Mouse (Mus musculus) inflammation-experienced regulatory T-cells, adult 16 weeks (primary cell): ENCODE data around the gene Dnase2a. TPM values are rescaled to one million over a fixed set of nuclear protein-coding genes. Genes with fewer than 3 reads are reported as not detected.

ENCODE experiments used
- polyA plus RNA-seq: library from polyadenylated mRNA; unstranded; fragments of 100-300 nt; shearing (Covaris generic); gene quantifications from one replicate; pipeline ENCODE4 v1.2.1, GENCODE M21; 2017

Gene Dnase2a
- polyA plus RNA-seq = 21.8 TPM

GRCm38 (mm10) chr8:84908421-84909161 lies at the start of gene Dnase2a:
Gene Dnase2a (plus strand): TSS chr8:84908560.

GRCm38 (mm10) chr8:84871376-84872308 lies 36.7 kb upstream of the Dnase2a start, which contains the start of gene Syce2:
Gene Syce2 (plus strand): TSS chr8:84872111.

GRCm38 (mm10) chr8:84893709-84894134 lies 14.6 kb upstream of the Dnase2a start, which contains the start of gene Gcdh:
Gene Gcdh (minus strand): TSS chr8:84893921.

GRCm38 (mm10) chr8:84901752-84902151 lies 6.6 kb upstream of the Dnase2a start, which contains the start of gene Klf1:
Gene Klf1 (plus strand): TSS chr8:84901928.

GRCm38 (mm10) chr8:84936962-84937546 lies 28.7 kb downstream of the Dnase2a start, which contains the start of gene Mast1:
Gene Mast1 (minus strand): TSS chr8:84937359.

GRCm38 (mm10) chr8:84946528-84947240 lies 38.3 kb downstream of the Dnase2a start, which contains the start of gene Rtbdn:
Gene Rtbdn (plus strand): TSS chr8:84946991.

GRCm38 (mm10) chr8:84969241-84970134 lies 61.1 kb downstream of the Dnase2a start, which contains the start of the genes Gm49661, Prdx2 and Rnaseh2a:
Gene Gm49661 (minus strand): TSS chr8:84969433.
Gene Prdx2 (plus strand): TSS chr8:84969587.
Gene Rnaseh2a (minus strand): TSS chr8:84969767.

Other genes with a start within 250 kb of the Dnase2a start
- gene Ier2, start 245.7 kb upstream of the Dnase2a start, polyA plus RNA-seq = 170 TPM
- gene Trmt1, start 222.3 kb upstream of the Dnase2a start, polyA plus RNA-seq = 63.7 TPM
- 3.9 TPM for gene Nacc1, start 220.7 kb upstream of the Dnase2a start, polyA plus RNA-seq
- 0.54 TPM for gene Lyl1, start 207.1 kb upstream of the Dnase2a start, polyA plus RNA-seq
- 29.3 TPM for gene G430095P16Rik, start 185.6 kb upstream of the Dnase2a start, polyA plus RNA-seq
- 3.4 TPM for gene Nfix, start 108.2 kb upstream of the Dnase2a start, polyA plus RNA-seq
- 9.0 TPM for gene Dand5, start 85.7 kb upstream of the Dnase2a start, polyA plus RNA-seq
- 30.6 TPM for gene Gadd45gip1, start 77.0 kb upstream of the Dnase2a start, polyA plus RNA-seq
- gene Rad23a, start 67.9 kb upstream of the Dnase2a start, polyA plus RNA-seq = 211 TPM
- 499 TPM for gene Calr, start 61.6 kb upstream of the Dnase2a start, polyA plus RNA-seq
- 111 TPM for gene Farsa, start 51.6 kb upstream of the Dnase2a start, polyA plus RNA-seq
- 8.3 TPM for gene Syce2, start 36.4 kb upstream of the Dnase2a start, polyA plus RNA-seq
- 37.3 TPM for gene Gcdh, start 14.6 kb upstream of the Dnase2a start, polyA plus RNA-seq
- 0.32 TPM for gene Klf1, start 6.6 kb upstream of the Dnase2a start, polyA plus RNA-seq
- 1.5 TPM for gene Mast1, start 28.8 kb downstream of the Dnase2a start, polyA plus RNA-seq
- gene Rtbdn, start 38.4 kb downstream of the Dnase2a start, polyA plus RNA-seq = 0.24 TPM
- gene Gm49661, start 60.9 kb downstream of the Dnase2a start, polyA plus RNA-seq = not detected
- gene Prdx2, start 61.0 kb downstream of the Dnase2a start, polyA plus RNA-seq = 247 TPM
- gene Rnaseh2a, start 61.2 kb downstream of the Dnase2a start, polyA plus RNA-seq = 101 TPM
- 568 TPM for gene Junb, start 70.2 kb downstream of the Dnase2a start, polyA plus RNA-seq
- 10.4 TPM for gene Hook2, start 82.0 kb downstream of the Dnase2a start, polyA plus RNA-seq
- not detected for gene Best2, start 106.0 kb downstream of the Dnase2a start, polyA plus RNA-seq
- 40.2 TPM for gene Asna1, start 116.7 kb downstream of the Dnase2a start, polyA plus RNA-seq
- 202 TPM for gene Trir, start 118.3 kb downstream of the Dnase2a start, polyA plus RNA-seq
- 49.4 TPM for gene Tnpo2, start 128.4 kb downstream of the Dnase2a start, polyA plus RNA-seq
- gene Fbxw9, start 151.5 kb downstream of the Dnase2a start, polyA plus RNA-seq = 9.1 TPM
- 2.4 TPM for gene Gm5741, start 159.4 kb downstream of the Dnase2a start, polyA plus RNA-seq
- gene Dhps, start 163.2 kb downstream of the Dnase2a start, polyA plus RNA-seq = 82.7 TPM
- 178 TPM for gene Wdr83os, start 172.2 kb downstream of the Dnase2a start, polyA plus RNA-seq
- 40.6 TPM for gene Wdr83, start 172.7 kb downstream of the Dnase2a start, polyA plus RNA-seq
- 177 TPM for gene Man2b1, start 174.7 kb downstream of the Dnase2a start, polyA plus RNA-seq
- gene Zfp791, start 214.5 kb downstream of the Dnase2a start, polyA plus RNA-seq = not detected
- not detected for gene Cks1brt, start 243.4 kb downstream of the Dnase2a start, polyA plus RNA-seq